Mouse (Mus musculus) hindbrain, postnatal 0 days (tissue): Measurements from ENCODE around the gene Ppil4. TPM values are rescaled to one million over a fixed set of nuclear protein-coding genes. Genes with fewer than 3 reads are reported as not detected.

ENCODE experiments used
- ATAC-seq: fragments of 200-750 bp; cut with Nextera tagmentation; 2 replicates; pipeline ENCODE4 v1.8.0; 2017; ENCODE audit warnings: mild to moderate bottlenecking, moderate TSS enrichment, moderate library complexity
- DNase-seq: peaks from one replicate; pipeline ENCODE4 v3.0.0-alpha.2; 2015; ENCODE audit warnings: low spot score
- H3K27ac ChIP-seq: fragments of 300-500 bp; sonication (generic); 2 replicates; pipeline ENCODE4 v1.5.1; 2014; ENCODE audit warnings: mild to moderate bottlenecking
- H3K27me3 ChIP-seq: fragments of 300-500 bp; sonication (generic); 2 replicates; pipeline ENCODE4 v1.6.1; 2014; ENCODE audit warnings: low read length, mixed read lengths; ENCODE audit not compliant: insufficient read depth
- H3K36me3 ChIP-seq: fragments of 300-500 bp; sonication (generic); 2 replicates; pipeline ENCODE4 v1.6.1; 2014; ENCODE audit warnings: low read length, mixed read lengths; ENCODE audit not compliant: insufficient read depth
- H3K4me1 ChIP-seq: fragments of 300-500 bp; sonication (generic); 2 replicates; pipeline ENCODE4 v1.6.1; 2014; ENCODE audit warnings: antibody characterized with exemption, low read length, mixed read lengths; ENCODE audit not compliant: insufficient read depth
- H3K4me2 ChIP-seq: fragments of 300-500 bp; sonication (generic); 2 replicates; pipeline ENCODE4 v1.6.1; 2014; ENCODE audit warnings: low read depth, mild to moderate bottlenecking, low read length, moderate library complexity, mixed read lengths
- H3K4me3 ChIP-seq: fragments of 300-500 bp; sonication (generic); 2 replicates; pipeline ENCODE4 v1.5.1; 2014; ENCODE audit warnings: low read length
- H3K9ac ChIP-seq: fragments of 300-500 bp; sonication (generic); replicated peaks from 2 replicates; pipeline ENCODE4 v1.6.1; 2014; ENCODE audit warnings: mild to moderate bottlenecking, low read length, moderate library complexity, mixed read lengths
- H3K9me3 ChIP-seq: fragments of 300-500 bp; sonication (generic); 2 replicates; pipeline ENCODE4 v1.6.1; 2016; ENCODE audit warnings: low read length, mixed read lengths
- CTCF ChIP-seq: IDR thresholded peaks from 2 replicates; pipeline ENCODE4 v1.5.1; 2016; ENCODE audit warnings: antibody characterized with exemption, control low read depth, low read depth
- WGBS: fragments of 180-500 bp; shearing (Covaris S2); extraction: QIAGEN DNeasy Blood & Tissue Kit; methylation state at CpG from one replicate; pipeline ENCODE4 v1.1.7; 2014; 5-methylcytosine and 5-hydroxymethylcytosine counted together
- polyA plus RNA-seq: library from polyadenylated mRNA; unstranded; fragments of >200 nt; fragmentation: Nextera tagmentation; extraction: Ambion mirVana; gene quantifications from 2 replicates; pipeline ENCODE4 v1.2.1, GENCODE M21; 2015
- total RNA-seq: library from RNA; depleted of rRNA; stranded (reverse); fragments of >200 nt; gene quantifications from 2 replicates; pipeline ENCODE4 v1.2.3, GENCODE M21; 2014

Gene Ppil4
- total and polyA plus RNA-seq, 2 experiments from 2014 or later = 17.9 to 43.3 TPM

DNA sequence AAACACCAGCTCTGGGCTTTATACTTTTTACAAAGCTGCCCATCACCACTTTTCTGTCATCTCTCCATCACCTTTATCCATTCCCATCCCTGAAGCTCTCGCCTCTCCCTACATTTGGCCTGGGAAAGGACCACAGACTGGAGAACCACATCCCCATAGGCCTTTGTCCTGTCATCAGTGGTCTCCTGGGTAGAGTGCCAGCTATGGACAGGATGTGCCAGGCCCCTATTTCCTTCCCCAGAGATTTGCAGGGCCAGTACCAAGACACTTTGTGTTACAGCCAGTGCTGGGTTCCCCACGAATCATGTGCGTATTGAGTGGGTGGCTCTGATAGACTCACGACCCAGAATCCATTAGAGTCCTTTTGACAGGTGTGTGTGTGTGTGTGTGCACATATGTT, 53.3 kb downstream of the Ppil4 start:
- WGBS = 87% methylated on average over 4 of the region's 4 CpGs
- Histone ChIP-seq H3K9me3 (no peaks in the 10 kb centered on the region), H3K36me3 (no peaks in the 10 kb centered on the region), H3K27ac (no peak overlapping the region), H3K4me1 (no peaks in the 10 kb centered on the region), H3K4me3 (no peak overlapping the region), H3K27me3 (no peaks in the 10 kb centered on the region), H3K9ac (no peak overlapping the region), H3K4me2 (no peak overlapping the region)
- ATAC-seq (no peak), DNase-seq (no peak)
- TF ChIP-seq CTCF = no peak

DNA sequence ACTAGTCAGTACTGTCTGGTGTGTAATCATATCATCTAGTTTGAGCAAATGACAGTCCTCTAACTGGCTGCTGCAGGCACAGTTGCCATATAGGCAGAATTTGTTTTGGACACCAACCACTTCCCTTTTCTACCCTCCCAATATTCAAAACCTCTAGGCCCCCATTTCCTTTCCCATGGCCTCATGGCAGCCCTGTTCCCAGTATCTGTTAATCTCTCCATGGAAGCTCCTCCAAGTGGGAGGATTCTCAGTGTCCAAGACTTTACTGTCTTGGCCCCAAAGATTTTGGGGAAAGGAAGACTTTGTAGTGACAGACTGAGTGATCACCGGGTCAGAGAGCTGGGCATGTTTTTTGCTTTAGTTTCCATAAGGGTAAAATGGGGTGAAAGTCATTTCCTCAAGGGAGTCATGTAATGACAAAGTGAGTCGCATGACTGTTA, 54.5 kb downstream of the Ppil4 start:
- no peak for ATAC-seq
- 86% methylated on average over 2 of the region's 2 CpGs for WGBS
- no peak for TF ChIP-seq CTCF

DNA sequence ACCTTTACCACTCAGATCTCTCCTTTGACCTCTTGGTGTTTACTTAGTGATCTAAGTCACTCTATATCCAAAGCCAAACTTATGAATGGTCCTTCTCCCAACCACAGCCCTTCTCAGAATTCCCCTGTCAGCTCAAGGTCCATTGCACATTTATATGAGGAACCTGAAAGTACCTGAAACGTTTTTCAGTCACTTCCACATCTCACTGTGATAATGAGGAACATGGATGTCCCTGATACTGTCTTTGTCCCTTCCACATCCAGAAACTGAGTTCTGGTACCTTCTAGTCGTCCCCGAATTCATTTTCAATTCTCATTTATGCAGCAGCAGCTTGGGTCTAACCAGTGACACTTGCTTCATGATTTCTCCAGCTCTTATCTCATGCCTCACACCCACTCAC, 59.2 kb downstream of the Ppil4 start:
- Histone ChIP-seq H3K36me3 (no peaks in the 10 kb centered on the region), H3K9ac (no peak overlapping the region), H3K27ac (no peak overlapping the region), H3K4me1 (no peaks in the 10 kb centered on the region), H3K27me3 (no peaks in the 10 kb centered on the region), H3K4me3 (no peak overlapping the region), H3K4me2 (no peak overlapping the region), H3K9me3 (no peaks in the 10 kb centered on the region)
- 77% methylated on average over 3 of the region's 3 CpGs for WGBS
- TF ChIP-seq CTCF = no peak
- DNase-seq = no peak
- no peak for ATAC-seq

More for the DNA sequence above, 54.5 kb downstream of the Ppil4 start:
- H3K36me3 ChIP-seq = no peaks in the 10 kb centered on the region
- H3K4me2 ChIP-seq = no peak overlapping the region
- no peaks in the 10 kb centered on the region for H3K4me1 ChIP-seq
- no peaks in the 10 kb centered on the region for H3K27me3 ChIP-seq
- H3K9ac ChIP-seq = no peak overlapping the region
- H3K9me3 ChIP-seq = no peaks in the 10 kb centered on the region
- no peak for DNase-seq
- no peak overlapping the region for H3K4me3 ChIP-seq
- H3K27ac ChIP-seq = no peak overlapping the region

DNA sequence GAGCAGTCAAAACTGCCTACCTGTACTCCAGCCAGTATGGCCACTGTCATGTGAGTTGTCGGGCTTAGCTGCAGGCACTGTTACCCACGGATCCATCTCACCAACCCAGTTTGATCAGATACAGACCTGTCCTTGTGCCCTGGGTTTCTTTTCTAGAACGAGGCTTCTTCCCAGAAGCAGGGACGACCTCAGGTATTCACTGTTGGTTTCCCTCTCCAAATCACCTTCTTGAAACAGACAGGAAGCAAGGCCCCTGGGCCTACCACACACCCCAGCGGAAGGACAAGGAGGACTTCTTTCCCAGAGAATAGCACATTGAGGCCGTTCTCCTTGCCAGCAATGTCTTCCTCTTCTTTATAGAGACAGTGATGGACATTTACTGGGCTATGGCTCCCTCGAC, 67.8 kb downstream of the Ppil4 start:
- Histone ChIP-seq H3K27me3 (no peaks in the 10 kb centered on the region), H3K4me1 (no peaks in the 10 kb centered on the region), H3K4me2 (no peak overlapping the region), H3K9ac (no peak overlapping the region), H3K4me3 (no peak overlapping the region), H3K9me3 (no peaks in the 10 kb centered on the region), H3K36me3 (no peaks in the 10 kb centered on the region), H3K27ac (no peak overlapping the region)
- DNase-seq (no peak), ATAC-seq (no peak)
- 90% methylated on average over 7 of the region's 7 CpGs for WGBS
- no peak for TF ChIP-seq CTCF

DNA sequence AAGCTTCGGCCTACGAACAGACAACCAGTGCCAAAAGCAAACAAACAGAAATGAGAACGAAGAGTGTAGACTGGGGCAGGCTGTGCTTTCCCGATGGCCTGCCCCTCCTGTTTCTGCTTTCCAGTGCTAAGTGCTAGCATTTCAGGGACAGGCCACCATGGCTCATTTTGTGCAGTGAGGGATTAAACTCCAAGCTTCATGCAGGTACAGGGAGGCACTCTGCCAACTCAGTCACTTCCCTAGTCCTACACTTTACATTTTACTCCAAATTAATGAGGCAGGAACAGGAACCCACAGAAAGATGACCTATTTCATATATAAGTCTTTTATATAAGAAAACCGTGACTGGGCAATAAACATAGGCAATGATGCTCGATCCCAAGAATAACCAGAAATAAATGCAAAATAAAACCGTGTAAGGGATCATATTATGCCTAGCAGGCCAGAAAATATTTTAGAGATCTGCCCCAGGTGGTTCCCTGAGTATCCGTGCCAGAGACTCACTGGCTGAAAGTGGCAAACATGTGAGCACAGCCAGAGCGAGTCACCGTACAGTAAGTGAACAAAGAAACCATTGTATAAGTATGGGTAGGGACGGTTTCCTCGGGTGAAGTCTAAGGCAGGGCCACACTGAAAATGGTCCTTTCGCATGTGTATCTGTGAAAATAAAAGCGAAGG, 68.7 kb downstream of the Ppil4 start:
- no peaks in the 10 kb centered on the region for H3K4me1 ChIP-seq
- H3K9ac ChIP-seq = no peak overlapping the region
- no peak overlapping the region for H3K4me3 ChIP-seq
- DNase-seq (no peak), ATAC-seq (no peak)
- WGBS = 72% methylated on average over 14 of the region's 14 CpGs
- no peaks in the 10 kb centered on the region for H3K36me3 ChIP-seq
- H3K27me3 ChIP-seq = no peaks in the 10 kb centered on the region
- H3K27ac ChIP-seq = no peak overlapping the region
- no peak for TF ChIP-seq CTCF
- H3K9me3 ChIP-seq = no peaks in the 10 kb centered on the region
- H3K4me2 ChIP-seq = no peak overlapping the region

DNA sequence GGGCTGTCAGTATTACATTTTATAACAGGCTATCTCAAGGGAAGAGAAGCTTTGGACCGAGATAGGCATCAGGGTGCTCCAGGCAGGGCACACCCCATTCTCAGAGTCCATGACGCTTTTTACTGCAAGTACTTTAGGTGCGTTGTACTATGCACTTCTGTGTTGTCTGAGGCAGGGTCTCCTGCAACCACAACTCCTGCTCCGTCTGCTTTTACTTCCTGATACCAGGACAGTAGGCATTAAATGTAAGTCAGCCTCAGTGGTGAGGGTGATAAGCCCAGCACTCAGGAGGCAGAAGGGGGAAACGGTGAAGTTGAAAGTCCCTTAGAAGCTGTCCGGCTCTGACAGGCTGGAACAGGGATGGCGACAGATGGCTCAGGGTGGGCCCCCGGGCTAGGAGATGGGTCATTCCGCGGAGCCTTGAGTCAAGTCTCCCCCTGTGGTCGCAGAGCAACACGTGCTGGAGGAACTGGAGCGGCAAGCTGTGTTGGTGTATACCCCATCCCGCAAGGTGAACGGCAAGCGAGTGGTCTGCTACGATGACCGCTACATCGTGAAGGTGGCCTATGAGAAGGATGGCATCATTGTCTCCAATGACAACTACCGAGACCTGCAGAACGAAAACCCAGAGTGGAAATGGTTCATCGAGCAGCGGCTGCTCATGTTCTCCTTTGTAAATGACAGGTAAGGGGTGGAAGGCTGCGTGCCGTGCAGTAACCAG, 69.4 kb downstream of the Ppil4 start:
- Histone ChIP-seq H3K4me1 (no peaks in the 10 kb centered on the region), H3K27ac (no peak overlapping the region), H3K9ac (no peak overlapping the region), H3K4me3 (no peak overlapping the region), H3K4me2 (no peak overlapping the region), H3K36me3 (no peaks in the 10 kb centered on the region), H3K27me3 (no peaks in the 10 kb centered on the region), H3K9me3 (no peaks in the 10 kb centered on the region)
- no peak for DNase-seq
- no peak for ATAC-seq
- 90% methylated on average over 25 of the region's 25 CpGs for WGBS
- no peak for TF ChIP-seq CTCF

DNA sequence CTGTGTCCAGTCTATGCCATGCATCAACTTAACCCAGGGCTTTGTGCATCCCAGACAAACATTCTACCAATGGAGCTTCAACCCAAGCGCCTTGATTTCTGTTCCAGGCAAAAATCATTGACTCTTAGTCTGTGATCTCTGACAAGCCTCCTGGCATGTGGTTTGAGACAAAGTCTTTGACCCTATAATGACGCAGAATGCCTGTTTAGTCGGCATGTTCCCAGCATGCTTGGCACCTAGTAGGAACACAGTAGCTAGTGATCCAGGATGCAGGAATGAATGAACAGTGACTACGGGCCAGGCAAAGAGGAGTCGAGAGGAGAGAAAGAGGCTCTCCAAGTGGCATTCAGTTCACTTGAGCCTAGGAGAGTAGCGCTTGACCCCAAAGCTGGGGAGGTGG, 70.7 kb downstream of the Ppil4 start:
- Histone ChIP-seq H3K36me3 (no peaks in the 10 kb centered on the region), H3K27ac (no peak overlapping the region), H3K27me3 (no peaks in the 10 kb centered on the region), H3K9ac (no peak overlapping the region), H3K4me3 (no peak overlapping the region), H3K4me2 (no peak overlapping the region), H3K9me3 (no peaks in the 10 kb centered on the region), H3K4me1 (no peaks in the 10 kb centered on the region)
- no peak for TF ChIP-seq CTCF
- no peak for DNase-seq
- 90% methylated on average over 6 of the region's 6 CpGs for WGBS
- ATAC-seq = no peak
